Mouse (Mus musculus) liver, embryonic 15.5 days (tissue): ENCODE measurements at regions not wholly inside any gene's neighbourhood (a gene's known extent, or its start where the extent isn't known, plus 50 kb on each side); places are given as distances from the start of the nearest gene placed in this dataset.

ENCODE experiments used
- ATAC-seq: fragments of 200-750 bp; cut with Nextera tagmentation; 2 replicates; pipeline ENCODE4 v1.8.0; 2017; ENCODE audit warnings: moderate number of reproducible peaks, mild to moderate bottlenecking, moderate library complexity; ENCODE audit not compliant: insufficient read depth
- H3K27ac ChIP-seq: fragments of 300-500 bp; sonication (generic); replicated peaks from 2 replicates; pipeline ENCODE4 v1.5.1; 2015; ENCODE audit warnings: mild to moderate bottlenecking, inconsistent platforms
- H3K27me3 ChIP-seq: fragments of 300-500 bp; sonication (generic); 2 replicates; pipeline ENCODE4 v1.6.1; 2015; ENCODE audit warnings: mild to moderate bottlenecking, inconsistent platforms
- H3K36me3 ChIP-seq: fragments of 300-500 bp; sonication (generic); replicated peaks from 2 replicates; pipeline ENCODE4 v1.6.1; 2015; ENCODE audit warnings: moderate library complexity, mild to moderate bottlenecking, inconsistent platforms
- H3K4me1 ChIP-seq: fragments of 300-500 bp; sonication (generic); replicated peaks from 2 replicates; pipeline ENCODE4 v1.6.1; 2015; ENCODE audit warnings: inconsistent platforms
- H3K4me2 ChIP-seq: fragments of 300-500 bp; sonication (generic); 2 replicates; pipeline ENCODE4 v1.6.1; 2015; ENCODE audit warnings: moderate library complexity, mild to moderate bottlenecking, inconsistent platforms
- H3K4me3 ChIP-seq: fragments of 300-500 bp; sonication (generic); replicated peaks from 2 replicates; pipeline ENCODE4 v1.5.1; 2015; ENCODE audit warnings: mild to moderate bottlenecking, inconsistent platforms
- H3K9ac ChIP-seq: fragments of 300-500 bp; sonication (generic); 2 replicates; pipeline ENCODE4 v1.6.1; 2015; ENCODE audit warnings: moderate library complexity, mild to moderate bottlenecking, inconsistent platforms
- H3K9me3 ChIP-seq: fragments of 300-500 bp; sonication (generic); replicated peaks from 2 replicates; pipeline ENCODE4 v1.6.1; 2016; ENCODE audit warnings: inconsistent platforms
- WGBS: fragments of 180-500 bp; shearing (Covaris S2); methylation state at CpG from one replicate; pipeline ENCODE4 v1.1.7; 2015; ENCODE audit warnings: mixed read lengths; ENCODE audit not compliant: insufficient replicate concordance; 5-methylcytosine and 5-hydroxymethylcytosine counted together

DNA sequence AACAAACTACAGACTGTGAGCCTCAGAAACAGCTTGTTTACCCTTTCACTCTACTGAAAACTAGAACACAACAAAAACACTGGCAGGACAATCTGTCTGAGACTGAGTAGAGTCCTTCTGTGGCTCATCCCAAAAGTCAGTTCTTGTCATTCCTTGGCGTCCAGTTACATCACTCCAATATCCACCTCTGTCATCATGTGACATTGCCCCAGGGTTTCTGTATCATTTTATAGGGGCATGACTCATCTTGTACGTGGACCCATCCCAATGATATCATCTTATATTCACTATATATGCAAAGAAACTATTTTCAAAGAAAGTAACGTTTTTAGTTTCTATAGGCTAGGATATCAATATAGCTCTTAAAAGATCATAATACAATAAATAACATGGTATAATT lies 152.3 kb downstream of the Dkk2 start:
- no peaks in the 10 kb centered on the region for H3K9me3 ChIP-seq
- H3K36me3 ChIP-seq = no peaks in the 10 kb centered on the region
- WGBS = 50% methylated on average over 3 of the region's 3 CpGs
- H3K4me3 ChIP-seq = no peak overlapping the region
- ATAC-seq = no peak
- H3K27ac ChIP-seq = no peak overlapping the region
- H3K9ac ChIP-seq = no peak overlapping the region
- H3K27me3 ChIP-seq = no peaks in the 10 kb centered on the region
- no peak overlapping the region for H3K4me2 ChIP-seq
- no peaks in the 10 kb centered on the region for H3K4me1 ChIP-seq

GRCm38 (mm10) chr3:132257834-132258233 lies 172.7 kb downstream of the Dkk2 start:
- Histone ChIP-seq H3K27ac (no peak overlapping the region), H3K9me3 (no peaks in the 10 kb centered on the region), H3K4me1 (no peaks in the 10 kb centered on the region), H3K4me3 (no peak overlapping the region), H3K27me3 (no peaks in the 10 kb centered on the region), H3K9ac (no peak overlapping the region), H3K36me3 (no peaks in the 10 kb centered on the region), H3K4me2 (no peak overlapping the region)
- WGBS = 56% methylated on average over 1 of the region's 1 CpGs
- no peak for ATAC-seq

DNA sequence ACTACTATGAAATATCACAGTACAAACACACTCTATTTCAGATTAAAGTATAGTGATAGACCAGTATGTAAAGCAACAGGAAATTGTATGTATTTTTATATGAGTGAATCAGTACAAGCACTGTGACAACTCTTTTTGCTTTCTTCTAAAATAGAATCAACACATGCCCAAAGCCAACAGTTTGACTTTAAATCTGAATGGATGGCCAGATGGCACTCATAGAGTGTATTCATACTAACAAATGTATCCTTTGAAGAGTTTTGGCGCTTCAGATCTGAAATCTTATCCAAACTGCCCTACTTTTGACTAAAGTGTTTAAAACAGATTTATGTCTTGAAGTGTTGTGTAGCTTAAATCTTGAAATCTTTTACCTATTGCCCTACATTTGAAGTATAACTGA lies 184.5 kb downstream of the Dkk2 start:
- WGBS = 56% methylated on average over 1 of the region's 1 CpGs

DNA sequence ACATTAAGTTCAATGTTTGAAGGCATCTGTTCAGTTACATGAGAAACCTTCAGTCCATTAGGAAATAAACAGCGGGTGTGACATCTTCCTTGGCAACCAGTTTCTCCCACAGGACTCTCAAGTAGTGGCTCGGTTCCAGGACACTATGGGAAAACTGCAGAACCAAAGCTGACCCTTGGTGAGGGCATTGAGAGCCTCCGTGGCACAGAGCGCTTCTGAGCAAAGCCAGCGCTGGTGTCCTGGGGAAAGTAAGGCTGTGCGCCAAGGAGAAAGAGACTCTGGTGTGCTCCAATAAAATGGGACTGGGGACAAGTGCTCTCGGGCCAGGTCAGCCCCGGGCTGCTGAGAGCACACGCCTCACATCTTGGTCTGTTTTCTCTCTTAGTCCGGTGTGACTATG lies 189.7 kb downstream of the Dkk2 start:
- no peaks in the 10 kb centered on the region for H3K36me3 ChIP-seq
- no peak overlapping the region for H3K4me2 ChIP-seq
- H3K27ac ChIP-seq = no peak overlapping the region
- H3K27me3 ChIP-seq = no peaks in the 10 kb centered on the region
- no peak for ATAC-seq
- H3K4me3 ChIP-seq = no peak overlapping the region
- H3K4me1 ChIP-seq = no peaks in the 10 kb centered on the region
- no peaks in the 10 kb centered on the region for H3K9me3 ChIP-seq
- no peak overlapping the region for H3K9ac ChIP-seq
- 69% methylated on average over 10 of the region's 10 CpGs for WGBS

More for the DNA sequence above, 184.5 kb downstream of the Dkk2 start:
- H3K4me1 ChIP-seq = no peaks in the 10 kb centered on the region
- no peak overlapping the region for H3K27ac ChIP-seq
- no peak overlapping the region for H3K4me2 ChIP-seq
- no peak for ATAC-seq
- no peaks in the 10 kb centered on the region for H3K36me3 ChIP-seq
- no peak overlapping the region for H3K4me3 ChIP-seq
- no peaks in the 10 kb centered on the region for H3K27me3 ChIP-seq
- no peak overlapping the region for H3K9ac ChIP-seq
- no peaks in the 10 kb centered on the region for H3K9me3 ChIP-seq

- 49% methylated on average over 1 of the region's 1 CpGs for WGBS
- Histone ChIP-seq H3K4me3 (no peak overlapping the region), H3K4me2 (no peak overlapping the region), H3K9ac (no peak overlapping the region), H3K27me3 (no peaks in the 10 kb centered on the region), H3K27ac (no peak overlapping the region), H3K4me1 (no peaks in the 10 kb centered on the region), H3K9me3 (no peaks in the 10 kb centered on the region), H3K36me3 (no peaks in the 10 kb centered on the region)
- no peak for ATAC-seq
These were observed 192.7 kb downstream of the Dkk2 start for GRCm38 (mm10) chr3:132277771-132278170.

DNA sequence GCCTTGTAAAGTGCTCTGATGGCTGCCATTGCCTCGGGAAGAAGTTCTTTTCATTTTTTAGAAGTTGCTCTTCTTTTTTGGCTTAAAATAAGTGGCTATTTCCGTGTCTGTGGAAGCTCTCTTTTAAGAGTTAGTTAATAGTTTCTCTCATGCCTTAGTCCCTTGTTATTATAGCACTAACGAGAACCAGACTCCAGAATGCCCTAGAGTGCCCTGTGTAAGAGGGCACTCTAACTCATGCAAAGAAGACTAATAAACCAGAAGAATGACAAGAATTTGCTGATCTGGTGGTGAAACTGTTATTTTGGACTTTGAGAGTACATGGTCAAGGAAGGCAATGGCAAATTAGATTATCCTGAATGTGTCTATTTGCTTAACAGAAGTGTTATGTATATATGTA lies 202.6 kb downstream of the Dkk2 start:
- Histone ChIP-seq H3K4me1 (no peaks in the 10 kb centered on the region), H3K27me3 (no peaks in the 10 kb centered on the region), H3K9me3 (no peaks in the 10 kb centered on the region), H3K4me3 (no peak overlapping the region), H3K27ac (no peak overlapping the region), H3K4me2 (no peak overlapping the region), H3K36me3 (no peaks in the 10 kb centered on the region), H3K9ac (no peak overlapping the region)
- no peak for ATAC-seq
- 41% methylated on average over 3 of the region's 3 CpGs for WGBS

GRCm38 (mm10) chr3:132326961-132327360 lies 241.9 kb downstream of the Dkk2 start:
- ATAC-seq = no peak
- no peaks in the 10 kb centered on the region for H3K4me1 ChIP-seq
- H3K27me3 ChIP-seq = no peaks in the 10 kb centered on the region
- H3K9ac ChIP-seq = no peak overlapping the region
- no peaks in the 10 kb centered on the region for H3K9me3 ChIP-seq
- H3K36me3 ChIP-seq = no peaks in the 10 kb centered on the region
- H3K4me3 ChIP-seq = no peak overlapping the region
- 60% methylated on average over 4 of the region's 4 CpGs for WGBS
- H3K27ac ChIP-seq = no peak overlapping the region
- no peak overlapping the region for H3K4me2 ChIP-seq

- ATAC-seq = no peak
- no peak overlapping the region for H3K27ac ChIP-seq
These were observed 258.5 kb downstream of the Dkk2 start for GRCm38 (mm10) chr3:132343625-132344024.

DNA sequence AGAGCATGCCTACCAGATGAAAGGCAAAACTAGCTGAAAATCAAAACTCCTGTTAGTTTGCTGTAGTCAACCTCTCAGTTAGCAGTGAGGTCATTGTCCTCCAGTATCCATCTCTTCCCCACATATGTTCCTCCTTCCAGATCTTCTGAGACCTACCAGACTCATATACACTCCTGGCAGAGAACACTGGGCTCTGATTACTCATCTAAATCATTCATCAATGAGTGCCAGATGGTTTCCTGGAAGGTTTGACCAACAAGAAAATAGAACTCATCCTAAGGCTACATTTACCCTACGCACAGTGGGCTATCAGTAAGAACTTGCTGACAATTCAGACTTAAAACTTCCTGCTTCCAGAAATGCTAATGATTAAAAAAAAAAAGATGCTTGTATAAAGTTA lies 260.8 kb downstream of the Dkk2 start:
- no peak overlapping the region for H3K4me2 ChIP-seq
- H3K9me3 ChIP-seq = no peaks in the 10 kb centered on the region
- WGBS = 57% methylated on average over 1 of the region's 1 CpGs
- H3K27me3 ChIP-seq = no peaks in the 10 kb centered on the region
- H3K4me1 ChIP-seq = no peaks in the 10 kb centered on the region
- no peaks in the 10 kb centered on the region for H3K36me3 ChIP-seq
- no peak overlapping the region for H3K27ac ChIP-seq
- no peak overlapping the region for H3K9ac ChIP-seq
- ATAC-seq = no peak
- no peak overlapping the region for H3K4me3 ChIP-seq

More at GRCm38 (mm10) chr3:132343625-132344024, 258.5 kb downstream of the Dkk2 start:
- 25% methylated on average over 3 of the region's 3 CpGs for WGBS
- Histone ChIP-seq H3K36me3 (no peaks in the 10 kb centered on the region), H3K9ac (no peak overlapping the region), H3K4me2 (no peak overlapping the region), H3K4me3 (no peak overlapping the region), H3K4me1 (no peaks in the 10 kb centered on the region), H3K9me3 (no peaks in the 10 kb centered on the region), H3K27me3 (no peaks in the 10 kb centered on the region)

DNA sequence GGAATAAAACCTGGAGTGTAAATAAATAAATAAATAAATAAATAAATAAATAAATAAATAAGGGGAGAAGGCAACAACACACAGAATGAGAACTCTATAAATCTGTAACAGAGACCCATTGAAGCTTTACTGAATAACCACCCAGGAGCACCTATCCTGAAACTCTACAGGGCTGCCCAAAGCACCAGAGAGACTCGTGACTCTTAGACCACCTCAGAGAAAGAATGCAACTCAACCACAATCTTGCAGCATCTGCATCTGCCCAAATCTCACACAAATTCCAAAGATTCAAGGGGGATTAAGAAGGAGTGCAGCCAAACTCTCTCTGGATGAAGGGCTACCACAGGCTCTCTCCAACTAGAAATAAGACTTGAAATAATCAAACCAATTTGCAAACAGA lies 264.5 kb downstream of the Dkk2 start:
- no peaks in the 10 kb centered on the region for H3K4me1 ChIP-seq
- no peaks in the 10 kb centered on the region for H3K9me3 ChIP-seq
- H3K4me3 ChIP-seq = no peak overlapping the region
- H3K27me3 ChIP-seq = no peaks in the 10 kb centered on the region
- ATAC-seq = no peak
- no peak overlapping the region for H3K4me2 ChIP-seq
- no peak overlapping the region for H3K9ac ChIP-seq
- 45% methylated on average over 1 of the region's 1 CpGs for WGBS
- H3K36me3 ChIP-seq = no peaks in the 10 kb centered on the region
- H3K27ac ChIP-seq = no peak overlapping the region

DNA sequence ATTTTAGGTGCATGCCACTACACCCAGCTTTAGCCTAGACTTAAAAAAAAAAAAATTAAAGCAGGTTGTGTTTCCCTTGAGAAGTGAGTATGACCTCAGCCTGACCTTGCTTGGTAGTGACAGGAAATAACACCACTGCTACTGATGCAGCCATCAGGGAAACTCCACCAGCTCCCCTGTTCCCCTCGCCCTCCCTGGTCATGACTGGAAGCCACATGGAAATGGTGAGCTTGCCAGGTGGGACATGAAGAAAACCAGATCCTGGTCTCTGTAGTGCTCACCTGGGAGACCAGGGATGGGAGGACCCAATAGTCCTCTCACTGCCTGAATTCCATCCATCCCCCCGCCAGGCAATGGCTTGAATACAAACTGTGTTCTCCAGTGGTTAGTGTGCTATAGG lies 268.1 kb downstream of the Dkk2 start:
- Histone ChIP-seq H3K27me3 (no peaks in the 10 kb centered on the region), H3K4me1 (no peaks in the 10 kb centered on the region), H3K4me3 (no peak overlapping the region), H3K9me3 (no peaks in the 10 kb centered on the region), H3K36me3 (no peaks in the 10 kb centered on the region), H3K4me2 (no peak overlapping the region), H3K9ac (no peak overlapping the region), H3K27ac (no peak overlapping the region)
- ATAC-seq = no peak
- 47% methylated on average over 2 of the region's 2 CpGs for WGBS

DNA sequence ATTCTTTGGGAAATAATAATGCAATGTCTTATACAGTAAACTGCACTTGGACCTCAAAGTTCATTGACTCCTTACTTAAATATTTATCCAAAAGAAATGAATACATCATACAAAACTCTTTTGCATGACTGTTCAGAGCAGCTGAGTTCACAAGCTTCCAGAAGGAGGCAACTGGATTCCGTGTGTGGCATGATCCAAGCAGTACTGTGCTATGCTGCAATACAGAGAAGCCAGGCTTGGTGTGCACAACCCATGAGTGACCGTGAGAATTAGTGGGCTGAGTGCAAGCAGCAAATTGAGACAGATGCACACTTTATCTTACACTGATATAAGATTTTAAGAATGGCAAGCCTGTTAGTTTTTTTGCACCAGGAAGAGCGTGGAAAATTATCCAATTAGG lies 270.0 kb upstream of the Gimd1 start:
- H3K9me3 ChIP-seq = no peaks in the 10 kb centered on the region
- no peak overlapping the region for H3K9ac ChIP-seq
- H3K4me3 ChIP-seq = no peak overlapping the region
- H3K36me3 ChIP-seq = no peaks in the 10 kb centered on the region
- 55% methylated on average over 3 of the region's 3 CpGs for whole genome bisulfite sequencing
- no peak overlapping the region for H3K27ac ChIP-seq
- H3K4me2 ChIP-seq = no peak overlapping the region
- no peaks in the 10 kb centered on the region for H3K4me1 ChIP-seq
- no peaks in the 10 kb centered on the region for H3K27me3 ChIP-seq
- ATAC-seq = no peak
